9 mouse cellular contexts compared by ENCODE assay signal in the genomic region with DNA sequence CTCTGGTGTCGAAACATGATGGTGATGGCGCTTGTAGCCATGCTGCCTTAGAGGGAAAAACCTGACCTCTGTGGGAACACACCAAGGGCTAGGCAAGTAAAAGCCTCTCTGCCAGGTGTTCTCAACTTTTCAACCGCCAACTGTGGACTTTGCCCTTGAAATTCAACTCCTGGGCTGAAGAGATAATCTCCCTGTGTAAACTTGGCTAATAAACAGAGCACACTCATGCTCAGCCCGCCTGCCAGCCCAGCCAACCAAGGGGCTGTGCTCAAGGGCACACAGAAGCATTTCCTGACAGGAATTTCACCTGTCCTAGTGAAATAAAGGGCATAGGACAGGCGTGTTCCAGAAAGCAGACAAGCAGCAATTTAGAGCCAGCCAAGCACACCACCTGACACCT.
A peak's percentile ranks its signal among the peaks of the same experiment; 100 is the strongest.
DNase-seq lines count a peak whose midpoint lies in the region; ATAC-seq and TF ChIP-seq lines count a peak whose summit lies in the region.
"Had no signal": no experiment of that assay in that cellular context is flagged by ENCODE, and none has a peak within 500 bp of the region (broad histone marks: within the 10 kb centered on the region; RNA-seq: fewer than 3 reads in every experiment).

No protein-coding gene starts in this region.

- no peak overlapping the region for H3K27ac ChIP-seq in embryonic facial prominence, embryonic 11.5 days (replicated peaks; ENCODE audit: low read depth, low read length)
- peak overlapping the region; percentile 85 for H3K27ac ChIP-seq in heart, embryonic 15.5 days
- H3K27ac ChIP-seq in spleen, adult 2 months (ENCODE audit: insufficient read depth, low read length): peak overlapping the region; percentile 20; the same call in 1 of the 2 replicates
- H3K27ac ChIP-seq in layer of hippocampus, adult 2 months: no peak overlapping the region
- H3K27ac ChIP-seq: embryonic facial prominence, embryonic 13.5 days; midbrain, embryonic 12.5 days had no signal

- H3K9me3 ChIP-seq in embryonic facial prominence, embryonic 11.5 days (replicated peaks; ENCODE audit: control insufficient read depth, low read length): no peaks in the 10 kb centered on the region
- no peaks in the 10 kb centered on the region for H3K9me3 ChIP-seq in heart, embryonic 15.5 days (replicated peaks)
- H3K9me3 ChIP-seq: embryonic facial prominence, embryonic 13.5 days; midbrain, embryonic 12.5 days had no signal

- H3K9ac ChIP-seq in embryonic facial prominence, embryonic 11.5 days (replicated peaks; ENCODE audit: low read length): no peak overlapping the region
- H3K9ac ChIP-seq in heart, embryonic 15.5 days: no peak overlapping the region
- H3K9ac ChIP-seq: embryonic facial prominence, embryonic 13.5 days; midbrain, embryonic 12.5 days had no signal

- DNase-seq in embryonic facial prominence, embryonic 11.5 days (ENCODE audit: low spot score): peak; percentile 19
- DNase-seq in kidney, postnatal 36 days: peak; percentile 67 to 75
- no peak for DNase-seq in spleen, adult 2 months (ENCODE audit: low read depth in 1 of 2, low spot score in 2 of 2)
- no peak for DNase-seq in ovary, adult 18-20 months (ENCODE audit: low spot score)
- no peak for DNase-seq in layer of hippocampus, adult 2 months (ENCODE audit: low spot score in 2 of 2)
- no peak for DNase-seq in gastrocnemius, postnatal 14 days

- 65% methylated on average over 5 of the region's 5 CpGs for WGBS in embryonic facial prominence, embryonic 11.5 days
- 56% methylated on average over 5 of the region's 5 CpGs for WGBS in heart, embryonic 15.5 days
- 78% methylated on average over 5 of the region's 5 CpGs for WGBS in spleen, adult 2 months

- no peak for TF ChIP-seq POLR2A in spleen, adult 2 months (IDR thresholded peaks at IDR 0.05; ENCODE audit: low read depth, low read length)

- H3K4me1 ChIP-seq in embryonic facial prominence, embryonic 11.5 days (ENCODE audit: control insufficient read depth, insufficient read depth, low read length): no peaks in the 10 kb centered on the region
- peaks cover 39% of the 10 kb centered on the region for H3K4me1 ChIP-seq in heart, embryonic 15.5 days (replicated peaks)
- no peaks in the 10 kb centered on the region for H3K4me1 ChIP-seq in spleen, adult 2 months (ENCODE audit: control insufficient read depth, insufficient read depth, insufficient read length)
- H3K4me1 ChIP-seq: midbrain, embryonic 12.5 days had no signal

- H3K4me3 ChIP-seq in embryonic facial prominence, embryonic 11.5 days (ENCODE audit: low read depth, low read length): no peak overlapping the region
- H3K4me3 ChIP-seq in heart, embryonic 15.5 days: no peak overlapping the region
- no peak overlapping the region for H3K4me3 ChIP-seq in spleen, adult 2 months (ENCODE audit: extremely low read depth, insufficient read depth, insufficient read length)
- no peak overlapping the region for H3K4me3 ChIP-seq in layer of hippocampus, adult 2 months
- H3K4me3 ChIP-seq: embryonic facial prominence, embryonic 13.5 days; midbrain, embryonic 12.5 days had no signal

- intact Hi-C loops in gastrocnemius, postnatal 14 days (cut with DNase I; ENCODE audit: low total_unique reads): no loop called here

- no peak for ATAC-seq in embryonic facial prominence, embryonic 11.5 days (replicated peaks; ENCODE audit: insufficient number of reproducible peaks, low FRiP score, low TSS enrichment, low read depth)
- ATAC-seq in heart, embryonic 15.5 days (replicated peaks; ENCODE audit: insufficient number of reproducible peaks, insufficient read depth, low FRiP score, low read depth): peak; percentile 71

- H3K36me3 ChIP-seq in embryonic facial prominence, embryonic 11.5 days (replicated peaks; ENCODE audit: control insufficient read depth, insufficient read depth, low read depth, low read length): no peaks in the 10 kb centered on the region
- H3K36me3 ChIP-seq in heart, embryonic 15.5 days: no peaks in the 10 kb centered on the region
- H3K36me3 ChIP-seq in spleen, adult 2 months (ENCODE audit: control insufficient read depth, insufficient read depth, low read length): no peaks in the 10 kb centered on the region
- H3K36me3 ChIP-seq: embryonic facial prominence, embryonic 13.5 days; midbrain, embryonic 12.5 days had no signal

- no peak for TF ChIP-seq CTCF in spleen, adult 2 months (IDR thresholded peaks at IDR 0.05; ENCODE audit: extremely low read depth, insufficient read depth, insufficient read length, insufficient replicate concordance)
- no peak for TF ChIP-seq CTCF in layer of hippocampus, adult 2 months (conservative IDR thresholded peaks at IDR 0.05)

- no peaks in the 10 kb centered on the region for H3K27me3 ChIP-seq in embryonic facial prominence, embryonic 11.5 days (ENCODE audit: control insufficient read depth, insufficient read depth, low read length)
- no peaks in the 10 kb centered on the region for H3K27me3 ChIP-seq in heart, embryonic 15.5 days
- H3K27me3 ChIP-seq in spleen, adult 2 months (ENCODE audit: control insufficient read depth, insufficient read depth, low read length): no peaks in the 10 kb centered on the region
- H3K27me3 ChIP-seq: embryonic facial prominence, embryonic 13.5 days; midbrain, embryonic 12.5 days had no signal

- H3K4me2 ChIP-seq in embryonic facial prominence, embryonic 11.5 days (ENCODE audit: low read depth, low read length): no peak overlapping the region
- H3K4me2 ChIP-seq in heart, embryonic 15.5 days: no peak overlapping the region
- H3K4me2 ChIP-seq: embryonic facial prominence, embryonic 13.5 days; midbrain, embryonic 12.5 days had no signal

Comparison
In these comparisons a context has a peak if more than half of its experiments do, and no peak if none do; other contexts are left out.
1. DNase-seq: peak in embryonic facial prominence, embryonic 11.5 days (single experiment) and kidney, postnatal 36 days (2 of 2); none in spleen, adult 2 months (0 of 2), ovary, adult 18-20 months (single experiment), layer of hippocampus, adult 2 months (0 of 2) and gastrocnemius, postnatal 14 days (single experiment).
2. H3K27ac ChIP-seq: peak in heart, embryonic 15.5 days (single experiment) and spleen, adult 2 months (single experiment); none in embryonic facial prominence, embryonic 11.5 days (single experiment) and layer of hippocampus, adult 2 months (single experiment).